Mouse (Mus musculus): ENCODE measurements around the gene Abcg8. TPM values are rescaled to one million over a fixed set of nuclear protein-coding genes. Genes with fewer than 3 reads are reported as not detected.

Gene Abcg8
- total and polyA plus RNA-seq, 2 experiments from 2014 or later = 0.10 to 0.17 TPM

- WGBS = 61% methylated on average over 7 of the region's 7 CpGs
- peak; percentile 58 for ATAC-seq
Measured at GRCm38 (mm10) chr17:84708818-84709217, 32.7 kb downstream of the Abcg8 start.

GRCm38 (mm10) chr17:84709403-84709851 lies 33.3 kb downstream of the Abcg8 start:
- WGBS = 12% methylated on average over 17 of the region's 17 CpGs
- Histone ChIP-seq H3K27me3 (ENCODE audit: insufficient read depth, low read length) (no peaks in the 10 kb centered on the region), H3K4me2 (ENCODE audit: low read depth) (peak overlapping the region; percentile 20), H3K4me1 (ENCODE audit: insufficient read depth) (peaks cover 14% of the 10 kb centered on the region; the same call in 1 of the 2 replicates), H3K9me3 (ENCODE audit: low read length) (no peaks in the 10 kb centered on the region), H3K36me3 (ENCODE audit: insufficient read depth) (peaks cover 10% of the 10 kb centered on the region; the same call in 1 of the 2 replicates), H3K9ac (no peak overlapping the region), H3K4me3 (ENCODE audit: low read depth, low read length) (no peak overlapping the region), H3K27ac (ENCODE audit: low read depth, low read length) (peak overlapping the region; percentile 60; the same call in 1 of the 2 replicates)
- TF ChIP-seq CTCF (IDR thresholded peaks at IDR 0.05; ENCODE audit: low read depth) = peak; percentile 22; the same call in 1 of the 2 replicates
- DNase-seq (peak; percentile 66), ATAC-seq (peak; percentile 53)

More at GRCm38 (mm10) chr17:84708818-84709217, 32.7 kb downstream of the Abcg8 start:
- peaks cover 14% of the 10 kb centered on the region; the same call in 1 of the 2 replicates for H3K4me1 ChIP-seq (ENCODE audit: insufficient read depth)
- H3K9ac ChIP-seq = no peak overlapping the region
- no peak overlapping the region for H3K4me3 ChIP-seq (ENCODE audit: low read depth, low read length)
- TF ChIP-seq CTCF (IDR thresholded peaks at IDR 0.05; ENCODE audit: low read depth) = no peak
- peaks cover 14% of the 10 kb centered on the region; the same call in 1 of the 2 replicates for H3K36me3 ChIP-seq (ENCODE audit: insufficient read depth)
- H3K4me2 ChIP-seq (ENCODE audit: low read depth) = no peak overlapping the region
- H3K27ac ChIP-seq (ENCODE audit: low read depth, low read length) = peak overlapping the region; percentile 60; the same call in 1 of the 2 replicates
- no peaks in the 10 kb centered on the region for H3K9me3 ChIP-seq (ENCODE audit: low read length)
- peak; percentile 24 for DNase-seq
- H3K27me3 ChIP-seq (ENCODE audit: insufficient read depth, low read length) = no peaks in the 10 kb centered on the region

GRCm38 (mm10) chr17:84713563-84714164 lies 37.6 kb downstream of the Abcg8 start:
- 48% methylated on average over 18 of the region's 18 CpGs for WGBS
- Histone ChIP-seq H3K27ac (ENCODE audit: low read depth, low read length) (peak overlapping the region; percentile 52; the same call in 1 of the 2 replicates), H3K4me1 (ENCODE audit: insufficient read depth) (peaks cover 14% of the 10 kb centered on the region; the same call in 1 of the 2 replicates), H3K36me3 (ENCODE audit: insufficient read depth) (no peaks in the 10 kb centered on the region; the same call in 1 of the 2 replicates), H3K27me3 (ENCODE audit: insufficient read depth, low read length) (no peaks in the 10 kb centered on the region), H3K9me3 (ENCODE audit: low read length) (no peaks in the 10 kb centered on the region), H3K4me2 (ENCODE audit: low read depth) (no peak overlapping the region), H3K4me3 (ENCODE audit: low read depth, low read length) (no peak overlapping the region), H3K9ac (no peak overlapping the region)
- peak; percentile 38 for DNase-seq
- ATAC-seq = peak; percentile 47
- no peak for TF ChIP-seq CTCF (IDR thresholded peaks at IDR 0.05; ENCODE audit: low read depth)

GRCm38 (mm10) chr17:84714930-84715329 lies 38.8 kb downstream of the Abcg8 start:
- H3K27ac ChIP-seq (ENCODE audit: low read depth, low read length) = no peak overlapping the region
- 51% methylated on average over 4 of the region's 4 CpGs for WGBS
- no peak for ATAC-seq

GRCm38 (mm10) chr17:84716252-84716872 lies 40.3 kb downstream of the Abcg8 start:
- TF ChIP-seq CTCF (IDR thresholded peaks at IDR 0.05; ENCODE audit: low read depth) = no peak
- peak; percentile 64; the same call in 1 of the 2 replicates for ATAC-seq
- Histone ChIP-seq H3K4me3 (ENCODE audit: low read depth, low read length) (no peak overlapping the region), H3K4me2 (ENCODE audit: low read depth) (no peak overlapping the region), H3K36me3 (ENCODE audit: insufficient read depth) (peaks cover 2% of the 10 kb centered on the region; the same call in 1 of the 2 replicates), H3K27me3 (ENCODE audit: insufficient read depth, low read length) (no peaks in the 10 kb centered on the region), H3K9me3 (ENCODE audit: low read length) (no peaks in the 10 kb centered on the region), H3K4me1 (ENCODE audit: insufficient read depth) (no peaks in the 10 kb centered on the region), H3K27ac (ENCODE audit: low read depth, low read length) (no peak overlapping the region), H3K9ac (no peak overlapping the region)
- peak; percentile 34 for DNase-seq
- WGBS = 39% methylated on average over 16 of the region's 16 CpGs

More at GRCm38 (mm10) chr17:84714930-84715329, 38.8 kb downstream of the Abcg8 start:
- H3K27me3 ChIP-seq (ENCODE audit: insufficient read depth, low read length) = no peaks in the 10 kb centered on the region
- H3K4me1 ChIP-seq (ENCODE audit: insufficient read depth) = peaks cover 3% of the 10 kb centered on the region; the same call in 1 of the 2 replicates
- H3K4me3 ChIP-seq (ENCODE audit: low read depth, low read length) = no peak overlapping the region
- H3K36me3 ChIP-seq (ENCODE audit: insufficient read depth) = no peaks in the 10 kb centered on the region
- H3K9me3 ChIP-seq (ENCODE audit: low read length) = no peaks in the 10 kb centered on the region
- no peak for TF ChIP-seq CTCF (IDR thresholded peaks at IDR 0.05; ENCODE audit: low read depth)
- no peak overlapping the region for H3K9ac ChIP-seq
- no peak for DNase-seq
- H3K4me2 ChIP-seq (ENCODE audit: low read depth) = no peak overlapping the region

GRCm38 (mm10) chr17:84717416-84717815 lies 41.3 kb downstream of the Abcg8 start:
- ATAC-seq = no peak
- no peak overlapping the region for H3K9ac ChIP-seq
- DNase-seq = no peak
- no peak overlapping the region for H3K4me2 ChIP-seq (ENCODE audit: low read depth)
- 86% methylated on average over 5 of the region's 5 CpGs for WGBS
- H3K36me3 ChIP-seq (ENCODE audit: insufficient read depth) = peaks cover 11% of the 10 kb centered on the region
- no peaks in the 10 kb centered on the region for H3K9me3 ChIP-seq (ENCODE audit: low read length)
- H3K4me1 ChIP-seq (ENCODE audit: insufficient read depth) = no peaks in the 10 kb centered on the region
- H3K4me3 ChIP-seq (ENCODE audit: low read depth, low read length) = no peak overlapping the region
- no peak overlapping the region for H3K27ac ChIP-seq (ENCODE audit: low read depth, low read length)
- TF ChIP-seq CTCF (IDR thresholded peaks at IDR 0.05; ENCODE audit: low read depth) = no peak
- no peaks in the 10 kb centered on the region for H3K27me3 ChIP-seq (ENCODE audit: insufficient read depth, low read length)

GRCm38 (mm10) chr17:84719105-84719504 lies 43.0 kb downstream of the Abcg8 start:
- Histone ChIP-seq H3K36me3 (ENCODE audit: insufficient read depth) (peaks cover 11% of the 10 kb centered on the region), H3K27me3 (ENCODE audit: insufficient read depth, low read length) (no peaks in the 10 kb centered on the region), H3K4me1 (ENCODE audit: insufficient read depth) (no peaks in the 10 kb centered on the region), H3K9ac (no peak overlapping the region), H3K4me2 (ENCODE audit: low read depth) (no peak overlapping the region), H3K9me3 (ENCODE audit: low read length) (no peaks in the 10 kb centered on the region), H3K4me3 (ENCODE audit: low read depth, low read length) (no peak overlapping the region), H3K27ac (ENCODE audit: low read depth, low read length) (no peak overlapping the region)
- DNase-seq (no peak), ATAC-seq (no peak)
- TF ChIP-seq CTCF (IDR thresholded peaks at IDR 0.05; ENCODE audit: low read depth) = no peak
- WGBS = 91% methylated on average over 3 of the region's 3 CpGs
